Mouse (Mus musculus): ENCODE measurements around the gene Cacng6.
A peak's percentile ranks its signal among the peaks of the same experiment; 100 is the strongest.

Cacng6 gene

DNA sequence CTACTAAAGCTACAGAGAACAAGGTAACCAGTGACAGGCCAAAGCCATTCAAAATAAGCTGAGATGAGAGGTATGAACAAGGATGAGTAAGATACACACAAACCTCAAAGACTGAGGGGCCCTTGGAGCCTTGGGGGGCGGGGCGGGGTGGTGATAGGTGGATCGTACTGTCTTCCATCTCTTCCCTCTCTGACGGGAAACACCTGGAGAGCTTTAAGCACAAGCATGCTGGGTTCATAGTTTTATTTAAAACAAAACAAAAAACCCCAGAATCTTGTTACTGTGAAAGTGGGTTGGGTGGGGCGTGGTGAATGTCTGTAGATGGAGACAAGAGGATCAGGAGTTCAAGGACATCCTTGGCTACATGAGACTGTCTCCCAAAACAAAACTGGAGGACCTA, 3.5 kb upstream of the Cacng6 start:
- DNase-seq (ENCODE audit: low spot score), result no peak

- DNase-seq (ENCODE audit: low spot score), result no peak
Measured at GRCm38 (mm10) chr7:3421297-3421696, 2.7 kb upstream of the Cacng6 start.

- no peak for DNase-seq (ENCODE audit: low spot score)
Measured at GRCm38 (mm10) chr7:3422051-3422450, 1.9 kb upstream of the Cacng6 start.

- no peak for DNase-seq (ENCODE audit: low spot score)
Measured at GRCm38 (mm10) chr7:3423430-3423829, 565 bp upstream of the Cacng6 start.

GRCm38 (mm10) chr7:3425141-3425540, 1.1 kb downstream of the Cacng6 start:
- DNase-seq (ENCODE audit: low spot score), result no peak

GRCm38 (mm10) chr7:3430161-3430560, 6.2 kb downstream of the Cacng6 start:
- no peak for DNase-seq (ENCODE audit: low spot score)

- DNase-seq (ENCODE audit: low spot score), result no peak
Measured at GRCm38 (mm10) chr7:3432066-3432465, 8.1 kb downstream of the Cacng6 start.

DNA sequence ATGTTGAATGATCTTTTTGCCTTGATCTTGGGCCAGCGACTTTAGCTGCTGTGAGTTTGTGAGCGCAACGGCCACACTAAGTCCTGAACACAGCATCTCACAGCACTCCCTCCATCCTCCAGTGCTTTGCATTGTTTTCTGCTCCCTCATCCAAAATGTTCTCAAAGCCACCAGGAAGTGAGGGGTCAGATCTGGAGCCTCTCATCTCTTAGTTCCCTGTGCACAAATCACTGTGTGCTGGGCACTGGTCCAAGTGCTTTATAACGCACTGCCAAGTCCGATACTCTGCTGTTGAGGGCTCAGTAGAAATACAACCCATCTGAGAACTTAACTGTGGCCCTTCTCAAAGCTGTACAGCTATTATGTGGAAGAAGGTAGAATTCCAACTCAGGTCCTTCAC, 13.9 kb downstream of the Cacng6 start:
- no peak for DNase-seq (ENCODE audit: low spot score)

DNA sequence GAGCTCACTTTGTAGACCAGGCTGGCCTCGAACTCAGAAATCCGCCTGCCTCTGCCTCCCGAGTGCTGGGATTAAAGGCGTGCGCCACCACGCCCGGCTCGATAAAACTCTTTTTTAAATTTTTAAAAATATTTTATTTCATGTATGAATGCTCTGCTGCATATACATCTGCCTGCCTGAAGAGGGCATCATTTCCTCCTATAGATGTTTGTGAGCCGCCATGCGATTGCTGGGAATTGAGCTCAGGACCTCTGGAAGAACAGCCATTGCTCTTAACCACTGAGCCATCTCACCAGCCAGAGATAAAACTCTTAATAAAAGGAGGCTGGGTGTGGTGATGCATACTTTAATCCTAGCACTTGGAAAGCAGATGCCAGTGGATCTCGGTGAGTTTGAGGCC, 16.0 kb downstream of the Cacng6 start:
- DNase-seq (ENCODE audit: low spot score), result no peak

- DNase-seq (ENCODE audit: low spot score), result no peak
Measured at GRCm38 (mm10) chr7:3440526-3440925, 16.5 kb downstream of the Cacng6 start.

DNA sequence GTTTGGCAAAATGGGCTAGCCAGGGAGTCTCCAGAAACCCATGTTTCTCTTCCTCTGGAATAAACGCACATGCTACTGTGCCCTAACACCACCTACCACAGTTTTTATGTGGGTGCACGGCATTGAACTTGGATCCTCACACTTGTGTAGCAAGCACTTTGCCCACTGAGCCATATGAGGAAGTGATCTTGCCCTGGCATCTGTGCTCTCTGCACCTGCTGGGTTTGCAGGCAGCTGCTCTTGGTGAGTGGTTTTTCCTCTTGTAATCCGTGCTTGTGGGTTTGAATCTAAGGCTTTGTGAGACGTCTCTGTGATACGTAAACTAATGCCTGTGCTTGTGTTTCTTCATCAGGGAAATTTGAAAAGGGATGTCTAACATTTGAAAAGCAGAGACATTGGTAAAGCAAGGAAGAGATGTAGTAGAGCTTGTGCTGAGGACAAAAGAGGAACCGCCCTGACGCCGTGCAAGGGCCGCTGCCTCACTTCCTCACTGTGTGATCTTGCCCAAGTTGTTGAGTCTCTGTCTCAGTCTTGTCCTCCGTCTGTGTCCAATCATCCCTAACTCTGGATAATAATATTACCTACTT, 18.6 kb downstream of the Cacng6 start:
- no peak for DNase-seq (ENCODE audit: low spot score)

- no peak for DNase-seq (ENCODE audit: low spot score)
Measured at GRCm38 (mm10) chr7:3444678-3445077, 20.7 kb downstream of the Cacng6 start.

GRCm38 (mm10) chr7:3446584-3446983, 22.6 kb downstream of the Cacng6 start:
- no peak for DNase-seq (ENCODE audit: low spot score)

- no peak for DNase-seq (ENCODE audit: low spot score)
Measured at GRCm38 (mm10) chr7:3447026-3447425, 23.0 kb downstream of the Cacng6 start.

GRCm38 (mm10) chr7:3448737-3449454, 24.9 kb downstream of the Cacng6 start:
- peak; percentile 73 for DNase-seq (ENCODE audit: low spot score)

- DNase-seq (ENCODE audit: low spot score), result no peak
Measured at GRCm38 (mm10) chr7:3450671-3451070, 26.7 kb downstream of the Cacng6 start.

- no peak for DNase-seq (ENCODE audit: low spot score)
Measured at GRCm38 (mm10) chr7:3451161-3451560, 27.2 kb downstream of the Cacng6 start.

GRCm38 (mm10) chr7:3452821-3453485, 29.0 kb downstream of the Cacng6 start:
- no peak for DNase-seq (ENCODE audit: low spot score)

GRCm38 (mm10) chr7:3453486-3454183, 29.6 kb downstream of the Cacng6 start:
- DNase-seq (ENCODE audit: low spot score), result no peak

GRCm38 (mm10) chr7:3457111-3457840, 33.3 kb downstream of the Cacng6 start:
- DNase-seq (ENCODE audit: low spot score), result no peak

- DNase-seq (ENCODE audit: low spot score), result no peak
Measured at GRCm38 (mm10) chr7:3457841-3458217, 33.8 kb downstream of the Cacng6 start.

DNA sequence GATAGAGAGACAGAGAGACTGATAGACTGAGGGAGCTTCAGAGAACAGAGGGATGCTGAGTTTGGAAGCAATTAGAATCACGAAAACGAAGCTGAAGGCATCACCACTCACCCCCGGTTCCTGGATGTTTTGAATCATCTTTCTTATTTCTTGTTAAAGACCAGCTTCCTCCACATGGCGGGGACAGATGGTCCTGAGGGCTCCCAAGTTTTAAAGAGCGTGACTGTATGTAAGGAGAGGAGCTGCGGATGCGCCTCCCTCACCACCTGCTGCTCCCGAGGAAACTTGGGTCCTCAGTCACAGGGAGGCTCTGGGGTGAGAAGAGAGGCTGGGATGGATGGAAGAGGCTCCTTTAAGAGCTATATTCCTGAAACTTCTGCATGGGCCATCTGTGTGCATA, 36.3 kb downstream of the Cacng6 start:
- DNase-seq (ENCODE audit: low spot score), result no peak

Measured in testis, postnatal 14 days (tissue).